Mouse (Mus musculus): ENCODE results near the gene Vars. TPM values are rescaled to one million over a fixed set of nuclear protein-coding genes. Genes with fewer than 3 reads are reported as not detected.
A peak's percentile ranks its signal among the peaks of the same experiment; 100 is the strongest.
"Not testable (repeated sequence)": the region's sequence is repeated elsewhere in the genome, so short reads cannot be mapped to it uniquely, and the experiment has no call there.

The Vars gene
- total RNA-seq (2021), result 10 to 100 TPM; 55.1 to 56.7 TPM

GRCm38 (mm10) chr17:35000717-35001451 is at the start of gene Vars:
TSS of gene Vars (plus strand) at chr17:35000987.
- intact Hi-C loops (cut with DNase I), result no loop called here
- peak; percentile 64 to 92 for DNase-seq (ENCODE audit: extremely low spot score in 1 of 2, low spot score in 2 of 2)

DNA sequence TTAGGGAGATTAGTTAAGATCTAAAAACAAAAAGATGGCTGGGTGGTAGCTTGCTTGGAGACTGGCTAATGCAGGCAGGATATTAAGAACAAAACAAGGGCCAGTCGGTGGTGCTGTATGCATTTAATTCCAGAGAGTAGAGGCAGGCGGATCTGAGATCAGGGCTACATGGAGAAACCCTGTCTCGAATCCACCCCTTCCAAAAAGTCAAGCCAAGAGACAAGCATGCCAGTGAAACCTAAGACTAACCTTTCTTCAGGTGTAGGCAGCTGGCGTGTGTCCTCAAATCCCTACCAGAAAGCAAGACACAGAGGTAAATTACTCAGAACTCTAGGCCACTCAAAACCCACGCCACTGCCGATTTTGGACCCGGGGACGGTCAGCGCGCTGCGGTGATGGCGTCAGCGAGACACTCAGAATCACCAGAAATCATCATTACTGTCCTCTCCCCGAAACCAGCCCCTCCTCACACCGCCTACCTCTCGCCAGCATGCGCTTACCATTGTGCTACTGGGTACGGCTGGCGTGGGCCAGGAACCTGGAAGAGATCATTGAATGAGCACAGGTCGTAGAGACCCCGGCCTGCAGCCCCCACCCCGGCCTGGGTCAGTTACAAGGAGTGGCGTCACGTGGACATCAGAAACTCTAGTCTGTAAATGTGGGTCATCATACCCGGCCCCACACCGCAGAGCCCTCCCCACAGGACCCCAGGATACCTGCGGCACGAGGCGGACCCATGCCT is 49.0 kb upstream of the Vars start:
- DNase-seq (ENCODE audit: extremely low spot score in 1 of 2, low spot score in 2 of 2), result peak in 1 of 2 experiments; percentile 27
- intact Hi-C loops (cut with DNase I), result no loop called here

GRCm38 (mm10) chr17:34952378-34953040 is 48.3 kb upstream of the Vars start:
- peak; percentile 77 to 90 for DNase-seq (ENCODE audit: extremely low spot score in 1 of 2, low spot score in 2 of 2)
- intact Hi-C loops (cut with DNase I), result no loop called here

GRCm38 (mm10) chr17:34953258-34953657 is 47.5 kb upstream of the Vars start:
- intact Hi-C loops (cut with DNase I), result no loop called here

DNA sequence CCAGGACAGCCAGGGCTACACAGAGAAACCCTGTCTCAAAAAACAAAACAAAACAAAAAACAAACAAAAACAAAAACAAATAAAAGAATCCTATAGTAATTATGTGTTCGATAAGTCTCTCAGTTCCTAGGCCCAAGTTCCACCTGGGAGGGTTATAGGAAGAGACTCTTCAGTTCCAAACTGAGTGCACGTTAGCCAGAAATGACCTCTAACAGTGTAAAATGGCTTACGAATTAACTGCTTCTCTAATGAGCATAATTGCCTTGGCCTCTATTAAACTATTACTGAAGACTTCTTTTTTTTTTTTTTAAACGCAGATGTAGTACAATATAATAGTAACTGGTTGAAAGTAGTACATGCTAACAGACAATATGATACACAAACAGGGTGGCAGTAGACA is 46.9 kb upstream of the Vars start:
- intact Hi-C loops (cut with DNase I), result no loop called here

More at GRCm38 (mm10) chr17:34953258-34953657, 47.5 kb upstream of the Vars start:
- no peak for DNase-seq (ENCODE audit: extremely low spot score in 1 of 2, low spot score in 2 of 2)

GRCm38 (mm10) chr17:34954831-34955230 is 46.0 kb upstream of the Vars start:
- intact Hi-C loops (cut with DNase I), result no loop called here
- DNase-seq (ENCODE audit: extremely low spot score in 1 of 2, low spot score in 2 of 2), result no peak

More for the DNA sequence above, 46.9 kb upstream of the Vars start:
- no peak for DNase-seq (ENCODE audit: extremely low spot score in 1 of 2, low spot score in 2 of 2)

DNA sequence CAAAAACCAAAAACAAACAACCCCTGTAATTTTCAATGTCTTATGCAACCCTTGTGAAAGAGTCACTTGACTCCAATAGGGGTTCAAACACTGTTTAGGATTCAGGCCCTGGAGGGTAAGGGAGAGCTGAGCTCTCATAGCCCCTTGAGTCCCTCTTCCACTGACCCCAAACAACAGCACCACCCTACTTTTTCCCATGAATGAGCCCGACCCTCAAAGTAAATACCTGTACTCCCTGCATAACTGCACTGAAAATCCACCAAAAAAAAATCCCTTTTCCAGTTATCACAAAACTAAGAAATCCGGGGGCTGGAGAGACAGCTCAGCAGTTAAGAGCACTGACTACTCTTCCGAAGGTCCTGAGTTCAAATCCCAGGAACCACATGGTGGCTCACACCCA is 44.9 kb upstream of the Vars start:
- no peak for DNase-seq (ENCODE audit: extremely low spot score in 1 of 2, low spot score in 2 of 2)
- intact Hi-C loops (cut with DNase I), result no loop called here

GRCm38 (mm10) chr17:34956340-34956739 is 44.4 kb upstream of the Vars start:
- no peak for DNase-seq (ENCODE audit: extremely low spot score in 1 of 2, low spot score in 2 of 2)
- intact Hi-C loops (cut with DNase I), result no loop called here

DNA sequence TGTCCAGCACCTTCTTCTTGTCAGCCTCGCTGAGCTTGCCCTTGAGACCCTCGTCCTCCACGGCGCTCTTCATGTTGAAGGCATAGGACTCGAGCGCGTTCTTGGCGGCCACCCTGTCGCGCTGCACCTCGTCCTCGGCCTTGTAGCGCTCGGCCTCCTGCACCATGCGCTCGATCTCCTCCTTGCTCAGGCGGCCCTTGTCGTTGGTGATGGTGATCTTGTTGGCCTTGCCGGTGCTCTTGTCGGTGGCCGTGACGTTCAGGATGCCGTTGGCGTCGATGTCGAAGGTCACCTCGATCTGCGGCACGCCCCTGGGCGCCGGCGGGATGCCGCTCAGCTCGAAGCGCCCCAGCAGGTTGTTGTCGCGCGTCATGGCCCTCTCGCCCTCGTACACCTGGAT is 43.5 kb upstream of the Vars start:
- intact Hi-C loops (cut with DNase I), result not testable (repeated sequence)

GRCm38 (mm10) chr17:34957966-34958365 is 42.8 kb upstream of the Vars start:
- DNase-seq (ENCODE audit: extremely low spot score in 1 of 2, low spot score in 2 of 2); intact Hi-C loops (cut with DNase I): not testable (repeated sequence)

More for the DNA sequence above, 43.5 kb upstream of the Vars start:
- DNase-seq (ENCODE audit: extremely low spot score in 1 of 2, low spot score in 2 of 2), result not testable (repeated sequence)

- intact Hi-C loops (cut with DNase I), result not testable (repeated sequence)
These were observed 42.1 kb upstream of the Vars start for GRCm38 (mm10) chr17:34958734-34959129.

GRCm38 (mm10) chr17:34959130-34959778 is 41.5 kb upstream of the Vars start, which contains the start of gene Hspa1b:
TSS of gene Hspa1b (minus strand) at chr17:34959238.
- peak; percentile 60 to 83 for DNase-seq (ENCODE audit: extremely low spot score in 1 of 2, low spot score in 2 of 2)
- intact Hi-C loops (cut with DNase I), result not testable (repeated sequence)

More at GRCm38 (mm10) chr17:34958734-34959129, 42.1 kb upstream of the Vars start:
- DNase-seq (ENCODE audit: extremely low spot score in 1 of 2, low spot score in 2 of 2), result not testable (repeated sequence)

DNA sequence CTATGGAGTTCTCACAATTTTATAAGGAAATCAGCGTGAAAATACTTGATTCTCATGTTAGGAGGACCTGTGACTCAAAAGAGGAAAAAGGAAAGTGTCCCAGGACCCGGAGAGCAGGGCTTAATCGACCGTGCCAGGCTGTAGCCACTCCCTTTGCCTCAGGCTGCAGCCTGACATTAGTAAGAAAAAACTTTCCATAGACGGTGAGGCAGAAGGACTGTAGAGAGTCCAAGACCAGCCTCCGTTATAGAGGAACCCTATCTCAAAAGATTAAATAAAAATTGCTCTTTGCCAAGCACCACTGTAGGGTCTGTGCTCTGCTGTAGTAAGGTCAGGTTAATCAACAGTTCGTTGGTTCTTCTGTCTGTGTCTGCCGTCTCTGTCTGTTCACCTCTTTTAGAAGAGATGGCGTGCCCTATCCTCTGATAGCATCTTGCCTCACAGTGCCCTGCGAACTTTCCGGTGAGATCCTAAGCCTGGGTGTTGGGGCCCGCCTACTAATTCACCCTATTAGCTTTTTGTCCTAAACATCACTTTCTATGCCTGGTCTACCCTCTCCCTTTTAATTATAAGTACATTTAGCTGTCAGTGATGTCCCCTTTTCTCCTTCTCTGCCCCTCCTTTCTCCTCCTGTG is 40.8 kb upstream of the Vars start:
- intact Hi-C loops (cut with DNase I), result no loop called here
- DNase-seq (ENCODE audit: extremely low spot score in 1 of 2, low spot score in 2 of 2), result no peak

GRCm38 (mm10) chr17:34960702-34961493 is 39.9 kb upstream of the Vars start:
- DNase-seq (ENCODE audit: extremely low spot score in 1 of 2, low spot score in 2 of 2), result no peak
- intact Hi-C loops (cut with DNase I), result no loop called here

DNA sequence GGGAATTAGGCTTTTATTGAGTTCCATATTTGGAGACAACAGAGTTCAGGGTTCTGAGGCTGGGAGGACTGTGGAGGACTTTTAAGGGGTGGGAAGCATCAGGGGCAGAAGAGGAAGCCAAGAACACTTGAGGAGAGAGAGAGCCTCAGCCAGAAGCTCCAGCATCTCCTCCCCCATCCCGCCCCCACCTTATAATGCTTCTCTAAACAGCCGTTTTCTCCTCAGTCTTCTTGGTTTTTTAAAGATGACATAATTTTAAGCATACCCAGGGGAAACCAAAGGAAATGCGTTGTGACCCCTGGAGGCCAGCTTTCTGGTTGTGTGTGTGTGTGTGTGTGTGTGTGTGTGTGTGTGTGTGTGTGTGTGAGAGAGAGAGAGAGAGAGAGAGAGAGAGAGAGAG is 38.7 kb upstream of the Vars start:
- intact Hi-C loops (cut with DNase I), result no loop called here
- DNase-seq (ENCODE audit: extremely low spot score in 1 of 2, low spot score in 2 of 2), result no peak

GRCm38 (mm10) chr17:34962841-34963240 is 37.9 kb upstream of the Vars start:
- DNase-seq (ENCODE audit: extremely low spot score in 1 of 2, low spot score in 2 of 2), result no peak
- intact Hi-C loops (cut with DNase I), result no loop called here

DNA sequence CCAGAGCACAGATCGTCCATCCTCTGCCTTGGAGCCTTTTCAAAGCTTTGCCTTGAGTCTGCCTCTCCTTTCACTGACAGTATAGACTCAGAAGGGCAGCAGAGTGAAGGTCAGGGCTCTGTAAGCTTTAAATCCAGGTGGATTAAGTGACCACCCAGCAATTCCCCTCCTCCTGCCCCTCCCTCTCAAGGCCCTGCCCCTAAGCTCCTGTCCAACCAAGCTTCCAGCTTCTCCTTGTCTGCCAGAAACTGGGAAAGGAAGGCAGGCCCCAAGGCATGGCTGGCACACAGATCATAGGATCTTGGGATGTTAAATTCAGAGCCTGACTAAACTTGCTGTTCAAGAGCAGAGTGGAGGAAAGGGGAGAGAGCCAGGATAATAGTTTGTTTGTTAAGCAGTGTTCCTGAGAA is 36.1 kb upstream of the Vars start:
- DNase-seq (ENCODE audit: extremely low spot score in 1 of 2, low spot score in 2 of 2), result no peak
- intact Hi-C loops (cut with DNase I), result no loop called here

- intact Hi-C loops (cut with DNase I), result no loop called here
- DNase-seq (ENCODE audit: extremely low spot score in 1 of 2, low spot score in 2 of 2), result no peak
These were observed 35.2 kb upstream of the Vars start for GRCm38 (mm10) chr17:34965627-34966026.
